Mouse (Mus musculus) CH12.LX (cell line): Measurements from ENCODE around the gene Gm20388. TPM values are rescaled to one million over a fixed set of nuclear protein-coding genes. Genes with fewer than 3 reads are reported as not detected.

Experiments used
- DNase-seq: peaks from one replicate; pipeline ENCODE4 v3.0.0-alpha.2; 2013; ENCODE audit errors: extremely low read depth
- H3K27ac ChIP-seq: 2 replicates; pipeline ENCODE4 v1.5.1; 2012; ENCODE audit warnings: low read depth, mild to moderate bottlenecking, control low read depth, moderate library complexity; ENCODE audit not compliant: insufficient read depth
- H3K27me3 ChIP-seq: replicated peaks from 2 replicates; pipeline ENCODE3; 2012; ENCODE audit warnings: inconsistent platforms
- H3K36me3 ChIP-seq, 2 experiments: replicated peaks in 1 of 2; 2 replicates each; pipeline versions ENCODE3 to v1.6.1; 2012; ENCODE audit warnings: inconsistent platforms in 1 of 2, low read length in 1 of 2, mild to moderate bottlenecking in 1 of 2, mixed read lengths in 1 of 2, moderate library complexity in 1 of 2; ENCODE audit not compliant: control insufficient read depth in 1 of 2, insufficient read depth in 1 of 2
- H3K4me1 ChIP-seq, 2 experiments: 2 replicates each; pipeline ENCODE4 v1.6.1; 2012; ENCODE audit warnings: inconsistent platforms in 1 of 2, moderate library complexity in 1 of 2; ENCODE audit not compliant: insufficient read depth in 2 of 2, control insufficient read depth in 1 of 2
- H3K4me2 ChIP-seq: 2 replicates; pipeline ENCODE4 v1.6.1; 2012; ENCODE audit warnings: low read depth, mild to moderate bottlenecking, control low read depth; ENCODE audit not compliant: poor library complexity, insufficient read depth, severe bottlenecking
- H3K4me3 ChIP-seq, 3 experiments: fragments of 150-350 bp in 1 of 3; sonication (generic) in 1 of 3; replicated peaks in 1 of 3; 2 replicates each; pipeline versions ENCODE3 to v1.5.1; 2011 to 2012; ENCODE audit warnings: low read depth in 2 of 3, low read length in 2 of 3, mild to moderate bottlenecking in 2 of 3, moderate library complexity in 2 of 3, control low read depth in 1 of 3, improper control_type of control experiment in 1 of 3, inconsistent platforms in 1 of 3, mixed read lengths in 1 of 3; ENCODE audit not compliant: poor library complexity in 1 of 3
- H3K79me2 ChIP-seq: replicated peaks from 2 replicates; pipeline ENCODE4 v1.6.1; 2012; ENCODE audit warnings: mild to moderate bottlenecking, moderate library complexity; ENCODE audit not compliant: control insufficient read depth, poor library complexity, insufficient read depth, severe bottlenecking; ENCODE audit errors: extremely low read depth
- H3K9ac ChIP-seq: 2 replicates; pipeline ENCODE4 v1.6.1; 2012; ENCODE audit warnings: low read depth, mild to moderate bottlenecking, control low read depth, moderate library complexity; ENCODE audit not compliant: insufficient read depth
- H3K9me3 ChIP-seq: replicated peaks from 2 replicates; pipeline ENCODE3; 2012; ENCODE audit warnings: low read length, inconsistent platforms, mixed read lengths
- BHLHE40 ChIP-seq: IDR thresholded peaks from 2 replicates; pipeline ENCODE4 v1.6.1; 2011; ENCODE audit warnings: mild to moderate bottlenecking, low read depth, low read length, improper control_type of control experiment
- CHD1 ChIP-seq: IDR thresholded peaks from 2 replicates; pipeline ENCODE4 v1.6.1; 2012; ENCODE audit warnings: low read depth, low read length, improper control_type of control experiment, inconsistent platforms
- E2F4 ChIP-seq: IDR thresholded peaks from 2 replicates; pipeline ENCODE4 v1.6.1; 2011; ENCODE audit warnings: low read depth, low read length, improper control_type of control experiment; ENCODE audit not compliant: insufficient replicate concordance
- ELF1 ChIP-seq: IDR thresholded peaks from 2 replicates; pipeline ENCODE4 v1.6.1; 2014; ENCODE audit warnings: low read depth, mild to moderate bottlenecking, inconsistent platforms, low read length, improper control_type of control experiment
- EP300 ChIP-seq: IDR thresholded peaks from 2 replicates; pipeline ENCODE4 v1.6.1; 2011; ENCODE audit warnings: low read length, improper control_type of control experiment
- GABPA ChIP-seq: IDR thresholded peaks from 2 replicates; pipeline ENCODE4 v1.6.1; 2012; ENCODE audit warnings: low read depth, low read length, improper control_type of control experiment, inconsistent platforms; ENCODE audit not compliant: insufficient replicate concordance
- JUND ChIP-seq: conservative IDR thresholded peaks from 2 replicates; pipeline ENCODE4 v1.6.1; 2011; ENCODE audit warnings: low read depth, low read length, improper control_type of control experiment
- MAFK ChIP-seq: IDR thresholded peaks from 2 replicates; pipeline ENCODE4 v1.6.1; 2011; ENCODE audit warnings: low read length, improper control_type of control experiment; ENCODE audit not compliant: insufficient replicate concordance
- MAX ChIP-seq: IDR thresholded peaks from 2 replicates; pipeline ENCODE4 v1.6.1; 2011; ENCODE audit warnings: low read length, improper control_type of control experiment
- MAZ ChIP-seq: IDR thresholded peaks from 2 replicates; pipeline ENCODE4 v1.6.1; 2012; ENCODE audit warnings: low read depth, mild to moderate bottlenecking, inconsistent platforms, low read length, improper control_type of control experiment, moderate library complexity
- MEF2A ChIP-seq: IDR thresholded peaks from 2 replicates; pipeline ENCODE4 v1.6.1; 2014; ENCODE audit warnings: low read depth, mild to moderate bottlenecking, inconsistent platforms, low read length, improper control_type of control experiment, borderline replicate concordance
- MXI1 ChIP-seq: IDR thresholded peaks from 2 replicates; pipeline ENCODE4 v1.6.1; 2011; ENCODE audit warnings: mild to moderate bottlenecking, low read depth, low read length, improper control_type of control experiment
- MYC ChIP-seq: IDR thresholded peaks from 2 replicates; pipeline ENCODE4 v1.6.1; 2011; ENCODE audit warnings: low read depth, mild to moderate bottlenecking, improper control_type of control experiment, low read length
- NRF1 ChIP-seq: IDR thresholded peaks from 2 replicates; pipeline ENCODE4 v1.6.1; 2014; ENCODE audit warnings: low read depth, mild to moderate bottlenecking, inconsistent platforms, low read length, improper control_type of control experiment, moderate library complexity
- PAX5 ChIP-seq: IDR thresholded peaks from 2 replicates; pipeline ENCODE4 v1.6.1; 2012; ENCODE audit warnings: low read length, inconsistent platforms, mixed read lengths
- POLR2A ChIP-seq: IDR thresholded peaks from 2 replicates; pipeline ENCODE4 v1.6.1; 2011; ENCODE audit warnings: low read depth, mild to moderate bottlenecking, improper control_type of control experiment, low read length
- SMC3 ChIP-seq: IDR thresholded peaks from 2 replicates; pipeline ENCODE4 v1.6.1; 2011; ENCODE audit warnings: low read depth, low read length, improper control_type of control experiment
- TBP ChIP-seq: conservative IDR thresholded peaks from 2 replicates; pipeline ENCODE4 v1.6.1; 2011; ENCODE audit warnings: low read depth, low read length, improper control_type of control experiment
- TCF12 ChIP-seq: IDR thresholded peaks from 2 replicates; pipeline ENCODE4 v1.6.1; 2014; ENCODE audit warnings: low read depth, mild to moderate bottlenecking, inconsistent platforms, low read length, improper control_type of control experiment
- USF1 ChIP-seq: IDR thresholded peaks from 2 replicates; pipeline ENCODE4 v1.6.1; 2014; ENCODE audit warnings: low read depth, mild to moderate bottlenecking, inconsistent platforms, low read length, improper control_type of control experiment
- USF2 ChIP-seq: conservative IDR thresholded peaks from 2 replicates; pipeline ENCODE4 v1.6.1; 2011; ENCODE audit warnings: low read depth, low read length, improper control_type of control experiment
- ZC3H11A ChIP-seq: IDR thresholded peaks from 2 replicates; pipeline ENCODE4 v1.6.1; 2012; ENCODE audit warnings: low read depth, mild to moderate bottlenecking, inconsistent platforms, low read length, improper control_type of control experiment
- ZKSCAN1 ChIP-seq: IDR thresholded peaks from 2 replicates; pipeline ENCODE4 v1.6.1; 2012; ENCODE audit warnings: low read depth, inconsistent platforms, low read length, improper control_type of control experiment, borderline replicate concordance
- ZNF384 ChIP-seq: IDR thresholded peaks from 2 replicates; pipeline ENCODE4 v1.6.1; 2012; ENCODE audit warnings: low read depth, low read length, improper control_type of control experiment, inconsistent platforms
- dilution Hi-C: fragments of 300-500 bp; cut with MboI; formaldehyde crosslinking; loops from 2 replicates; pipeline ENCODE4 v1.14.3; 2020; ENCODE audit warnings: low sequenced_read_pairs; ENCODE audit not compliant: extremely low pct_unique_long_range_greater_than_20kb, extremely low pct_ligation_motif_present
- in situ Hi-C: fragments of 300-500 bp; cut with MboI; formaldehyde crosslinking; loops from 3 replicates; pipeline ENCODE4 v1.14.3; 2019; ENCODE audit warnings: low sequenced_read_pairs, low pct_ligation_motif_present, low pct_unique_long_range_greater_than_20kb, mixed read lengths
- polyA plus RNA-seq: library from polyadenylated mRNA; unstranded; fragments of >175 nt; gene quantifications from 2 replicates; pipeline ENCODE4 v1.2.1, GENCODE M21; 2012; ENCODE audit warnings: low read depth; ENCODE audit not compliant: insufficient read length
- total RNA-seq, 2 experiments: library from RNA; depleted of rRNA; stranded (reverse); fragments of 300-350 nt in 1 of 2; fragments of >200 nt in 1 of 2; gene quantifications; 2 replicates each; pipeline ENCODE4 v1.2.3; 2012 to 2014

Gm20388 gene
- total and polyA plus RNA-seq, 3 experiments: 14.8 to 26.3 (median 22.2) TPM

DNA sequence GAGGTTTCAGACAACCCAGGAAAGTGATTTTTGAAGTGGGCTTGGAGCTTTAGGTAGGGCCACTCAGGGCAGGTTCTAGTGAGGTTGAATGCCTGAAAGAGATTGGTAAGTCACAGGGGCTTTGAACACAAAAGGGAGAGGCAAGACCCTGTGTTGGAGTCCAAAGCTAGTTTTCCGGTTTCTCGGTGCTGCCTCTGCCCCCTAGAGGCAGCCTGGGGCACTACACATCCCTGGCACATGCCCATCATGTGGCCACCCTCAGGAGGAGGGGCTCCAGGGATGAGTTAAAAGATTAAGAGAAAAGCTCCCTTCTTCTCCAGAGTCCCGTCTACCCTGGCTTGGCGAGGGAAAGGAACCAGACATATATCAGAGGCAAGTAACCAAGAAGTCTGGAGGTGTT, 3496.1 kb downstream of the Gm20388 start, which contains the start of gene Mc1r (continued):
- no peak for TF ChIP-seq MEF2A
- peak; percentile 83 for TF ChIP-seq BHLHE40
- peak; percentile 91 for TF ChIP-seq MYC
- no peak for TF ChIP-seq JUND
- peak; percentile 23; the same call in 1 of the 2 replicates for TF ChIP-seq NRF1
- TF ChIP-seq PAX5: no peak
- TF ChIP-seq TBP: no peak
- TF ChIP-seq POLR2A: no peak

DNA sequence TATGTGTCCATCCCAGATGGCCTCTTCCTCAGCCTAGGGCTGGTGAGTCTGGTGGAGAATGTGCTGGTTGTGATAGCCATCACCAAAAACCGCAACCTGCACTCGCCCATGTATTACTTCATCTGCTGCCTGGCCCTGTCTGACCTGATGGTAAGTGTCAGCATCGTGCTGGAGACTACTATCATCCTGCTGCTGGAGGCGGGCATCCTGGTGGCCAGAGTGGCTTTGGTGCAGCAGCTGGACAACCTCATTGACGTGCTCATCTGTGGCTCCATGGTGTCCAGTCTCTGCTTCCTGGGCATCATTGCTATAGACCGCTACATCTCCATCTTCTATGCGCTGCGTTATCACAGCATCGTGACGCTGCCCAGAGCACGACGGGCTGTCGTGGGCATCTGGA, 3497.0 kb downstream of the Gm20388 start:
- in situ Hi-C loops: no loop called here
- H3K36me3 ChIP-seq: peaks cover 8 to 16% of the 10 kb centered on the region in 2 experiments
- peaks cover 41% of the 10 kb centered on the region for H3K27me3 ChIP-seq
- H3K4me1 ChIP-seq: peaks cover 33 to 58% of the 10 kb centered on the region in 2 experiments
- no peak overlapping the region for H3K4me2 ChIP-seq
- H3K27ac ChIP-seq: no peak overlapping the region
- H3K9me3 ChIP-seq: no peaks in the 10 kb centered on the region
- H3K9ac ChIP-seq: no peak overlapping the region
- DNase-seq: no peak
- H3K4me3 ChIP-seq: no peak overlapping the region
- TF ChIP-seq MYC (no peak), BHLHE40 (no peak), MAX (no peak), GABPA (no peak), MEF2A (no peak), TCF12 (no peak), NRF1 (no peak), ZNF384 (no peak), MAFK (no peak), USF1 (no peak), MAZ (no peak), USF2 (no peak), CHD1 (no peak), ZKSCAN1 (no peak), E2F4 (no peak), ELF1 (no peak), MXI1 (no peak), SMC3 (no peak), EP300 (no peak), ZC3H11A (no peak)
- no peaks in the 10 kb centered on the region for H3K79me2 ChIP-seq
- dilution Hi-C loops: no loop called here
